Mouse (Mus musculus) macrophage (primary cell): ENCODE results near the gene Hspa1a. TPM values are rescaled to one million over a fixed set of nuclear protein-coding genes. Genes with fewer than 3 reads are reported as not detected.
"Not testable (repeated sequence)": the region's sequence is repeated elsewhere in the genome, so short reads cannot be mapped to it uniquely, and the experiment has no call there.

Source experiments
- H3K27ac ChIP-seq: fragments of 350-480 bp; formaldehyde crosslinking; 2 replicates; pipeline ENCODE4 v1.9.0; 2021
- H3K36me3 ChIP-seq: fragments of 350-480 bp; formaldehyde crosslinking; 2 replicates; pipeline ENCODE4 v1.9.0; 2021; ENCODE audit errors: inconsistent target
- H3K4me3 ChIP-seq: fragments of 350-480 bp; formaldehyde crosslinking; 2 replicates; pipeline ENCODE4 v1.9.0; 2021; ENCODE audit errors: inconsistent target
- H3K79me2 ChIP-seq: fragments of 350-480 bp; formaldehyde crosslinking; 2 replicates; pipeline ENCODE4 v1.9.0; 2021; ENCODE audit errors: inconsistent target
- WGBS: methylation state at CpG from one replicate; pipeline ENCODE4 v1.1.7; 2026; ENCODE audit warnings: inconsistent platforms; ENCODE audit not compliant: missing documents; 5-methylcytosine and 5-hydroxymethylcytosine counted together
- polyA plus RNA-seq: library from polyadenylated mRNA; stranded (reverse); fragments of 250-400 nt; gene quantifications from 3 replicates; pipeline ENCODE4 v1.2.4, GENCODE M21; 2018; ENCODE audit warnings: inconsistent platforms

The Hspa1a gene
- polyA plus RNA-seq, 1 experiment from 2014 or later, result 1.9 TPM

- 69% methylated on average over 4 of the region's 4 CpGs for WGBS
- peaks cover 37% of the 10 kb centered on the region for H3K79me2 ChIP-seq
- H3K27ac ChIP-seq, H3K4me3 ChIP-seq, H3K36me3 ChIP-seq: not testable (repeated sequence)
Measured at GRCm38 (mm10) chr17:34995927-34996326, 24.0 kb upstream of the Hspa1a start.

- H3K4me3 ChIP-seq, H3K36me3 ChIP-seq: not testable (repeated sequence)
- WGBS, result 77% methylated on average over 4 of the region's 4 CpGs
Measured at GRCm38 (mm10) chr17:34995192-34995591, 23.2 kb upstream of the Hspa1a start.

GRCm38 (mm10) chr17:34994751-34995150 is 22.8 kb upstream of the Hspa1a start:
- H3K79me2 ChIP-seq, result peaks cover 34% of the 10 kb centered on the region
- no peak overlapping the region for H3K27ac ChIP-seq

More at GRCm38 (mm10) chr17:34995192-34995591, 23.2 kb upstream of the Hspa1a start:
- peaks cover 37% of the 10 kb centered on the region for H3K79me2 ChIP-seq
- not testable (repeated sequence) for H3K27ac ChIP-seq

DNA sequence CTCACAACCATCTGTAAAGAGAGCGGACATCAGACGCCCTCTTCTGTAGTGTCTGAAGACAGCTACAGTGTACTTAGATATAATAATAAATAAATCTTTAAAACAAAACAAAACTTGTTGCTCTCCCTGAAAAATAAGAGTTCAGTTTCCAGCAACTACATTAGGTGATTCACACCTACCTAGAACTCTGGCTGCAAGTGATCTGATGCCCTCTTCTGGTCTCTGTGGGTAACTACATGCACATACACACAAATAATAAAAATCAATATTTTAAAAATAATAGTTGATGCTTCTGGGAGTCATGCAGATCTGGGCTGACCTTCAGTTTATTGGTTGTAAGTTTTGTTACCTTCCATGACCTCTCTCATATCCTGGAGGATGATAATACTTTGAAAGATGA is 12.3 kb upstream of the Hspa1a start:
- Histone ChIP-seq H3K4me3 (no peak overlapping the region), H3K36me3 (peaks cover 11% of the 10 kb centered on the region; the same call in 1 of the 2 replicates), H3K27ac (no peak overlapping the region), H3K79me2 (peaks cover 31% of the 10 kb centered on the region)
- 94% methylated on average over 2 of the region's 2 CpGs for WGBS

More at GRCm38 (mm10) chr17:34994751-34995150, 22.8 kb upstream of the Hspa1a start:
- Histone ChIP-seq H3K4me3 (no peak overlapping the region), H3K36me3 (no peaks in the 10 kb centered on the region)

DNA sequence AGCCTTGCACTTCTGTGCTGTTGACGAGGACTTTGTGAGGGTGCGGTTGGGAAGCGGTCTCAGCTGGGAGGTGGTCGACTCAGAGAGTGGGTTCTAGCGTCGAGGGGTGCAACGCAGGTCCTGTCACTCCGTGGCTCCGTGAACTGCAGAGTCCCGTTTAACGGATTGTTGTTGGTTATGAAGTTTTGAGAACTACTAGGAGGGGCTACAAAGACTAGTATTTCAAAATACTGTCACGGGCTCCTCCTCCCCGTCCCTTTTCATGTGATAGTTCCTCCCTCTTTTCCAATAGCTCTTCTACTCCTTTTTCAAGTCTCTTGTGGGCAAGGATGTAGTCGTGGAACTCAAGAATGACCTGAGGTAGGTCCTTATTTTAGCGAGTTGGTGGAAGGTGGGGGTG is 10.4 kb upstream of the Hspa1a start:
- Histone ChIP-seq H3K79me2 (peaks cover 31% of the 10 kb centered on the region), H3K36me3 (peaks cover 11% of the 10 kb centered on the region; the same call in 1 of the 2 replicates), H3K27ac (peak overlapping the region; percentile 68), H3K4me3 (peak overlapping the region; percentile 84)
- 1% methylated on average over 15 of the region's 15 CpGs for WGBS

DNA sequence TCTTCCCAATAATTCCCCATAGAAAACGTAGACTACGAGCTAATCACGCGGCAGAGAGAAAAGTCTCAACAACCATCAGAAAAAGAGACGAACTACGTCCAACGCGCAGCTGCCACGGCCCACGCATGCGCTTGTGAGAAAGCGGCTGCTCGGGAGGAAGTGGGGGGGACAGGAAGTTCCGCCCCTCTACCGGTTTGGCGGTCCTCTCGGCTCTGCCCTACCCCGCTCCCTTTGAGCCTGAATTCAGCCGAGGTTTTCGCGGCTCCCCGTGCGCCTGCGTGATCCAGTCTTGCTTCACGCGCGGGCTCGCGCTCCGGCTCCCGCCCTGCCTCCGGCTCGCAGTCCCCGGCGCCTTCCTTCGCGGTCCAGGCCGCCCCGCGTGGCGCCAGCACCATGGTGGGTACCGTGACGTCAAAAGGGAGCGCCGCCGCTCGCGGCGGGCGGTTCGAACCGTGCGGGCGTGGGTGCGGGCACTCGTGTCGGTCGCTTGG is 9.8 kb upstream of the Hspa1a start, which contains the start of gene Lsm2:
TSS of gene Lsm2 (plus strand) at position 173 of the 491 bp plus-strand sequence.
- H3K27ac ChIP-seq, result peak within 1 kb of the TSS; percentile 68
- H3K36me3 ChIP-seq, result peaks cover 11% of the 10 kb centered on the region; the same call in 1 of the 2 replicates
- peaks cover 31% of the 10 kb centered on the region for H3K79me2 ChIP-seq
- peak within 1 kb of the TSS; percentile 84 for H3K4me3 ChIP-seq
- 1% methylated on average over 55 of the region's 58 CpGs for WGBS

GRCm38 (mm10) chr17:34980655-34981054 is 8.7 kb upstream of the Hspa1a start:
- Histone ChIP-seq H3K36me3 (peaks cover 4% of the 10 kb centered on the region; the same call in 1 of the 2 replicates), H3K4me3 (peak overlapping the region; percentile 84), H3K27ac (peak overlapping the region; percentile 67), H3K79me2 (peaks cover 31% of the 10 kb centered on the region)
- WGBS, result 19% methylated on average over 2 of the region's 2 CpGs

DNA sequence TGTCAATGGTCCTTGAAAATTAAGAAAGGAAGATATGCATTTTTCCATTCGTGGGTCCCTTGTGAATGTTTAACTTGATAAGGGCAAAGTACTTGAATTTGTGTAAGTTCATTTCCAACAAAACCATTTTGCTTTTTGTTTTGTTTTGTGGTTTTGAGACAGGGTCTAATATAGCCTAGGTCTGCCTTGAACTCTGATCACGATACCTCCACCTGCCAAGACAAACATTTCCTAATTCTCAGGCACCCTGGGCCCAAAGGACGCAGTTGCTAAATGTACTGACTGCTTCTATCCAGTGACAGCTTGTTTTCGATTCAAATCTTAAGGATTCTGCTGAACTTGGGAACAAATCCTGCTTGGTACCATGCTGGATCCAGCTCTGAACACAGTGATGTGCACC is 7.7 kb upstream of the Hspa1a start:
- Histone ChIP-seq H3K27ac (no peak overlapping the region), H3K79me2 (peaks cover 26% of the 10 kb centered on the region), H3K4me3 (no peak overlapping the region), H3K36me3 (no peaks in the 10 kb centered on the region)
- WGBS, result 92% methylated on average over 4 of the region's 4 CpGs

DNA sequence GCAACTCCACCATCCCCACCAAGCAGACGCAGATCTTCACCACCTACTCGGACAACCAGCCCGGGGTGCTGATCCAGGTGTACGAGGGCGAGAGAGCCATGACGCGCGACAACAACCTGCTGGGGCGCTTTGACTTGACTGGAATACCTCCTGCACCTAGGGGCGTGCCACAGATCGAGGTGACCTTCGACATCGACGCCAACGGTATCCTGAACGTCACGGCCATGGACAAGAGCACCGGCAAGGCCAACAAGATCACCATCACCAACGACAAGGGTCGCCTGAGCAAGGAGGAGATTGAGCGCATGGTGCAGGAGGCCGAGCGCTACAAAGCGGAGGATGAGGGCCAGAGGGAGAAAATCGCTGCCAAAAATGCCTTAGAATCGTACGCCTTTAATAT is 6.3 kb upstream of the Hspa1a start:
- Histone ChIP-seq H3K36me3 (no peaks in the 10 kb centered on the region), H3K79me2 (peaks cover 12% of the 10 kb centered on the region), H3K27ac (no peak overlapping the region), H3K4me3 (no peak overlapping the region)
- WGBS, result 93% methylated on average over 26 of the region's 27 CpGs

DNA sequence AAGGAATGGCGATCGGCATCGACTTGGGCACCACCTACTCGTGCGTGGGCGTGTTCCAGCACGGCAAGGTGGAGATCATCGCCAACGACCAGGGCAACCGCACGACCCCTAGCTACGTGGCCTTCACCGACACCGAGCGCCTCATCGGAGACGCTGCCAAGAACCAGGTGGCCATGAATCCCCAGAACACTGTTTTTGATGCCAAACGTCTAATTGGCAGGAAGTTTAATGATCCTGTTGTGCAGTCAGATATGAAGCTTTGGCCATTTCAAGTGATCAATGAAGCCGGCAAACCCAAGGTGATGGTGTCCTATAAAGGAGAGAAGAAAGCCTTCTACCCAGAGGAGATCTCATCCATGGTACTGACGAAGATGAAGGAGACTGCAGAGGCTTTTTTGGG is 5.0 kb upstream of the Hspa1a start:
- 93% methylated on average over 20 of the region's 20 CpGs for WGBS
- Histone ChIP-seq H3K36me3 (no peaks in the 10 kb centered on the region), H3K4me3 (no peak overlapping the region), H3K27ac (no peak overlapping the region), H3K79me2 (no peaks in the 10 kb centered on the region)

DNA sequence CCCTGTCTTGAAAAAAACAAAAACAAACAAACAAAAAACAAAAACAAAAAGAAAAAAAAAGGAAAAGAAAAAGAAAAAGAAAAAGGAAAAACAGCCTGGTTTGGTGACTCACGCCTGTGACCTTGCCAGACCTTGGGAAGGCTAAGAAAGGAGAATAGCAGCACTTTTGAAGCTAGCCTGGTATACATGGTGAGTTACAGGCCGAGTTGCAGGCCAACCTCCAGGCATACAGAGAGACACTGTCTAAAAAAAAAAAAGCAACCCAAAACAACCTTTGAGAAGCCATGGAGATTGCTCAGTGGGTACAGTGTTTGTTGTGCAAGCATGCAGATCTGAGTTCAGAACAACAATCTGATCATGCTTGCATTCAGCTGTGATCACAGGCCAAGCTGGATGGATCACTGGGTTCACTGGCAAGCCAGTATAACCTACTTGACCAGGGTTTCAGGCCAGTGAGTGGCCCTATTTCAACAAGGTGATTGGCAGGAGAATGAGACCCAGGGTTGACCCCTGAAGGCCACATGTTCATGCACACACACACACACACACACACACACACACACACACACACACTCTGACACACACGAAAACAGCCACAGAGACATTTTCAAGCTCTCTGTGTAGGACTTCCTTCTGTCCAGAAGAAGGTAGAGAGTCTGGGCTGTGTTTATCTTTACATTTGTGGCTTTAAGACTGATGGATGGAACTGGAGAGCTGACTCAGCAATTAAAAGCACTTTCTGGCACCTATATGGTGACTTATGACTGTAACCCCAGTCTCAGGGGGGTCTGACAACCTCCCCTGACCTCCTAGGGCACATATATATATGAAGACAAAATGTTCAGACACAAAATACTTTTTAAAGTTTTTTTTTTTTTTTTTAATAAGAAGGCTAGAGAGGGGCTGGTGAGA is 3.9 kb upstream of the Hspa1a start:
- Histone ChIP-seq H3K36me3 (no peaks in the 10 kb centered on the region), H3K79me2 (no peaks in the 10 kb centered on the region), H3K27ac (no peak overlapping the region), H3K4me3 (no peak overlapping the region)
- 96% methylated on average over 3 of the region's 3 CpGs for WGBS

- WGBS, result 2% methylated on average over 7 of the region's 43 CpGs
- not testable (repeated sequence) for H3K4me3 ChIP-seq, H3K79me2 ChIP-seq, H3K27ac ChIP-seq, H3K36me3 ChIP-seq
Measured at GRCm38 (mm10) chr17:34971694-34972068, 275 bp downstream of the Hspa1a start.

- no CpG with 5 or more reads among the region's 37 CpGs for WGBS
- not testable (repeated sequence) for H3K79me2 ChIP-seq, H3K27ac ChIP-seq, H3K4me3 ChIP-seq, H3K36me3 ChIP-seq
Measured at GRCm38 (mm10) chr17:34970850-34971249, 1.1 kb downstream of the Hspa1a start.

DNA sequence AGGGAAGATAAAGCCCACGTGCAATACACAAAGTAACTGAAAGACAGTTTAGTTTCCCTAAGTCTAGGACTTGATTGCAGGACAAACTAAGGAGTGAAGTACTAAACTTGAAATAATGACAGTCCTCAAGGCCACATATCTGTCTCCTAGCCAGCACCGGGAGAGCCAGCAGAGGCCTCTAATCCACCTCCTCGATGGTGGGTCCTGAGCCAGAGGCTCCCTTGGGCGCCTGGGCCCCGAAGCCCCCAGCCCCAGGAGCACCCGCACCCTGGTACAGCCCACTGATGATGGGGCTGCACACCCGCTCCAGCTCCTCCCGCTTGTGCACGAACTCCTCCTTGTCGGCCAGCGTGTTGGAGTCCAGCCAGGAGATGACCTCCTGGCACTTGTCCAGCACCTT is 2.1 kb downstream of the Hspa1a start, which contains the start of gene Gm20481:
TSS of gene Gm20481 (plus strand) at position 91 of the 400 bp plus-strand sequence.
- H3K79me2 ChIP-seq, H3K27ac ChIP-seq, H3K4me3 ChIP-seq, H3K36me3 ChIP-seq: not testable (repeated sequence)
- 84% methylated on average over 5 of the region's 11 CpGs for WGBS

DNA sequence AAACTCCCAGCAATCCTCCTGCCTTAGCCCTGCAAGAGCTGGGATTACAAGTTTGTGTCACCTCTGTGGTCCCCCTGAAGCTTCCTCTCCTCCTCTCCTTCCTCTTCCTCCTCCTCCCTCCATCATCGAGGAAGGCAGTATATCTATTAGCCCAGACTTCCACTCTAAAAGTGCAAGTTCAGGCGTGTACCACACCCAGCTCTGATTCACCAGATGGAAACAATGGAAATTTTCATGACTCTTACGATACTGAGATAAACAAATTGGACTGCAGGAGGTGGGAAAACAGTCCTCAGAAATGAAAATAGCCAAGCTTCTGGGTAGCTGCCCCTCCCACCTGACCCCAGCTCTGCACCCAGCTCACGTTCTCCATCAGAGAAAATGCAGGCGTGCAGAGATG is 6.3 kb downstream of the Hspa1a start:
- Histone ChIP-seq H3K36me3 (no peaks in the 10 kb centered on the region), H3K27ac (no peak overlapping the region), H3K79me2 (no peaks in the 10 kb centered on the region), H3K4me3 (no peak overlapping the region)
- 55% methylated on average over 5 of the region's 5 CpGs for WGBS
